Mouse (Mus musculus): ENCODE results near the gene Ino80e. TPM values are rescaled to one million over a fixed set of nuclear protein-coding genes. Genes with fewer than 3 reads are reported as not detected.

Gene Ino80e
- polyA plus RNA-seq, 1 experiment from 2014 or later = 84.6 TPM

- peak overlapping the region; percentile 61 for H3K4me2 ChIP-seq (ENCODE audit: low read length)
- no peaks in the 10 kb centered on the region for H3K9me3 ChIP-seq (ENCODE audit: control insufficient read depth, low read length)
- 61% methylated on average over 6 of the region's 6 CpGs for WGBS
- H3K4me3 ChIP-seq (ENCODE audit: low read depth, low read length) = peak overlapping the region; percentile 59
- H3K27ac ChIP-seq (ENCODE audit: low read depth) = no peak overlapping the region
- no peaks in the 10 kb centered on the region for H3K27me3 ChIP-seq (replicated peaks; ENCODE audit: control insufficient read depth, insufficient read depth, low read length)
- peaks cover 61% of the 10 kb centered on the region for H3K36me3 ChIP-seq (ENCODE audit: control insufficient read depth, insufficient read depth, low read length)
- peak overlapping the region; percentile 53; the same call in 1 of the 2 replicates for H3K9ac ChIP-seq (ENCODE audit: low read length)
- no peak for ATAC-seq (replicated peaks; ENCODE audit: low FRiP score, low TSS enrichment, low read depth)
- H3K4me1 ChIP-seq (replicated peaks; ENCODE audit: control insufficient read depth, insufficient read depth, low read length) = peaks cover 22% of the 10 kb centered on the region
- DNase-seq (ENCODE audit: low spot score) = no peak
These were observed 1.6 kb upstream of the Ino80e start for GRCm38 (mm10) chr7:126863791-126864190.

- no peaks in the 10 kb centered on the region for H3K9me3 ChIP-seq (ENCODE audit: control insufficient read depth, low read length)
- H3K27me3 ChIP-seq (replicated peaks; ENCODE audit: control insufficient read depth, insufficient read depth, low read length) = no peaks in the 10 kb centered on the region
- under 1% methylated on average over 42 of the region's 42 CpGs for WGBS
- peak; percentile 97 for DNase-seq (ENCODE audit: low spot score)
- ATAC-seq (replicated peaks; ENCODE audit: low FRiP score, low TSS enrichment, low read depth) = peak; percentile 88
- peak within 1 kb of the TSS; percentile 61 for H3K4me2 ChIP-seq (ENCODE audit: low read length)
- H3K36me3 ChIP-seq (ENCODE audit: control insufficient read depth, insufficient read depth, low read length) = peaks cover 61% of the 10 kb centered on the region
- peak within 1 kb of the TSS; percentile 79 for H3K27ac ChIP-seq (ENCODE audit: low read depth)
- H3K4me1 ChIP-seq (replicated peaks; ENCODE audit: control insufficient read depth, insufficient read depth, low read length) = peaks cover 22% of the 10 kb centered on the region
- H3K4me3 ChIP-seq (ENCODE audit: low read depth, low read length) = peak within 1 kb of the TSS; percentile 59
- peak within 1 kb of the TSS; percentile 53 for H3K9ac ChIP-seq (ENCODE audit: low read length)
These were observed 597 bp downstream of the Ino80e start, which contains the start of gene Hirip3 for GRCm38 (mm10) chr7:126861429-126862130. Hirip3 (plus strand) TSS chr7:126861972.

- no peaks in the 10 kb centered on the region for H3K27me3 ChIP-seq (replicated peaks; ENCODE audit: control insufficient read depth, insufficient read depth, low read length)
- peak overlapping the region; percentile 53 for H3K9ac ChIP-seq (ENCODE audit: low read length)
- H3K4me1 ChIP-seq (replicated peaks; ENCODE audit: control insufficient read depth, insufficient read depth, low read length) = peaks cover 22% of the 10 kb centered on the region
- 65% methylated on average over 5 of the region's 5 CpGs for WGBS
- H3K4me3 ChIP-seq (ENCODE audit: low read depth, low read length) = peak overlapping the region; percentile 59
- ATAC-seq (replicated peaks; ENCODE audit: low FRiP score, low TSS enrichment, low read depth) (no peak), DNase-seq (ENCODE audit: low spot score) (no peak)
- peak overlapping the region; percentile 61 for H3K4me2 ChIP-seq (ENCODE audit: low read length)
- peaks cover 61% of the 10 kb centered on the region for H3K36me3 ChIP-seq (ENCODE audit: control insufficient read depth, insufficient read depth, low read length)
- H3K27ac ChIP-seq (ENCODE audit: low read depth) = no peak overlapping the region
- H3K9me3 ChIP-seq (ENCODE audit: control insufficient read depth, low read length) = no peaks in the 10 kb centered on the region
These were observed 1.2 kb downstream of the Ino80e start for GRCm38 (mm10) chr7:126860987-126861386.

- Histone ChIP-seq H3K27me3 (replicated peaks; ENCODE audit: control insufficient read depth, insufficient read depth, low read length) (no peaks in the 10 kb centered on the region), H3K27ac (ENCODE audit: low read depth) (no peak overlapping the region), H3K4me2 (ENCODE audit: low read length) (no peak overlapping the region), H3K4me1 (replicated peaks; ENCODE audit: control insufficient read depth, insufficient read depth, low read length) (peaks cover 5% of the 10 kb centered on the region; the same call in 1 of the 2 replicates), H3K4me3 (ENCODE audit: low read depth, low read length) (no peak overlapping the region), H3K36me3 (ENCODE audit: control insufficient read depth, insufficient read depth, low read length) (peaks cover 77% of the 10 kb centered on the region), H3K9ac (ENCODE audit: low read length) (no peak overlapping the region), H3K9me3 (ENCODE audit: control insufficient read depth, low read length) (no peaks in the 10 kb centered on the region)
- ATAC-seq (replicated peaks; ENCODE audit: low FRiP score, low TSS enrichment, low read depth) (no peak), DNase-seq (ENCODE audit: low spot score) (no peak)
- WGBS = 74% methylated on average over 9 of the region's 9 CpGs
These were observed 5.3 kb downstream of the Ino80e start for GRCm38 (mm10) chr7:126856741-126857420.

GRCm38 (mm10) chr7:126855641-126856040 is 6.5 kb downstream of the Ino80e start:
- no peak overlapping the region for H3K9ac ChIP-seq (ENCODE audit: low read length)
- ATAC-seq (replicated peaks; ENCODE audit: low FRiP score, low TSS enrichment, low read depth) (no peak), DNase-seq (ENCODE audit: low spot score) (no peak)
- no peaks in the 10 kb centered on the region for H3K27me3 ChIP-seq (replicated peaks; ENCODE audit: control insufficient read depth, insufficient read depth, low read length)
- H3K4me3 ChIP-seq (ENCODE audit: low read depth, low read length) = no peak overlapping the region
- H3K4me2 ChIP-seq (ENCODE audit: low read length) = no peak overlapping the region
- WGBS = 86% methylated on average over 3 of the region's 3 CpGs
- no peaks in the 10 kb centered on the region for H3K4me1 ChIP-seq (replicated peaks; ENCODE audit: control insufficient read depth, insufficient read depth, low read length)
- no peaks in the 10 kb centered on the region for H3K9me3 ChIP-seq (ENCODE audit: control insufficient read depth, low read length)
- H3K27ac ChIP-seq (ENCODE audit: low read depth) = no peak overlapping the region
- peaks cover 81% of the 10 kb centered on the region for H3K36me3 ChIP-seq (ENCODE audit: control insufficient read depth, insufficient read depth, low read length)

- peaks cover 70% of the 10 kb centered on the region for H3K36me3 ChIP-seq (ENCODE audit: control insufficient read depth, insufficient read depth, low read length)
- no peaks in the 10 kb centered on the region for H3K9me3 ChIP-seq (ENCODE audit: control insufficient read depth, low read length)
- no peak overlapping the region for H3K9ac ChIP-seq (ENCODE audit: low read length)
- no peak overlapping the region for H3K4me3 ChIP-seq (ENCODE audit: low read depth, low read length)
- no peak for DNase-seq (ENCODE audit: low spot score)
- WGBS = 88% methylated on average over 5 of the region's 5 CpGs
- no peak overlapping the region for H3K27ac ChIP-seq (ENCODE audit: low read depth)
- 0 out of 2 replicates have a peak, but pooled peaks cover 3% of the 10 kb centered on the region for H3K4me1 ChIP-seq (replicated peaks; ENCODE audit: control insufficient read depth, insufficient read depth, low read length)
- no peak overlapping the region for H3K4me2 ChIP-seq (ENCODE audit: low read length)
- no peak for ATAC-seq (replicated peaks; ENCODE audit: low FRiP score, low TSS enrichment, low read depth)
- peaks cover 14% of the 10 kb centered on the region for H3K27me3 ChIP-seq (replicated peaks; ENCODE audit: control insufficient read depth, insufficient read depth, low read length)
These were observed 8.7 kb downstream of the Ino80e start for GRCm38 (mm10) chr7:126853454-126853853.

GRCm38 (mm10) chr7:126851192-126851591 is 11.0 kb downstream of the Ino80e start:
- no peak overlapping the region for H3K27ac ChIP-seq (ENCODE audit: low read depth)
- H3K4me2 ChIP-seq (ENCODE audit: low read length) = no peak overlapping the region
- no peaks in the 10 kb centered on the region for H3K9me3 ChIP-seq (ENCODE audit: control insufficient read depth, low read length)
- H3K36me3 ChIP-seq (ENCODE audit: control insufficient read depth, insufficient read depth, low read length) = peaks cover 47% of the 10 kb centered on the region
- 54% methylated on average over 12 of the region's 12 CpGs for WGBS
- no peak for ATAC-seq (replicated peaks; ENCODE audit: low FRiP score, low TSS enrichment, low read depth)
- H3K27me3 ChIP-seq (replicated peaks; ENCODE audit: control insufficient read depth, insufficient read depth, low read length) = peaks cover 27% of the 10 kb centered on the region
- 0 out of 2 replicates have a peak, but pooled peaks cover 10% of the 10 kb centered on the region for H3K4me1 ChIP-seq (replicated peaks; ENCODE audit: control insufficient read depth, insufficient read depth, low read length)
- H3K9ac ChIP-seq (ENCODE audit: low read length) = no peak overlapping the region
- DNase-seq (ENCODE audit: low spot score) = no peak
- H3K4me3 ChIP-seq (ENCODE audit: low read depth, low read length) = no peak overlapping the region

GRCm38 (mm10) chr7:126850161-126850560 is 12.0 kb downstream of the Ino80e start:
- ATAC-seq (replicated peaks; ENCODE audit: low FRiP score, low TSS enrichment, low read depth) = no peak
- peaks cover 27% of the 10 kb centered on the region for H3K27me3 ChIP-seq (replicated peaks; ENCODE audit: control insufficient read depth, insufficient read depth, low read length)

More at GRCm38 (mm10) chr7:126850161-126850560, 12.0 kb downstream of the Ino80e start:
- DNase-seq (ENCODE audit: low spot score) = no peak
- Histone ChIP-seq H3K36me3 (ENCODE audit: control insufficient read depth, insufficient read depth, low read length) (peaks cover 37% of the 10 kb centered on the region), H3K27ac (ENCODE audit: low read depth) (no peak overlapping the region), H3K9ac (ENCODE audit: low read length) (no peak overlapping the region), H3K4me2 (ENCODE audit: low read length) (no peak overlapping the region), H3K4me3 (ENCODE audit: low read depth, low read length) (no peak overlapping the region), H3K9me3 (ENCODE audit: control insufficient read depth, low read length) (no peaks in the 10 kb centered on the region), H3K4me1 (replicated peaks; ENCODE audit: control insufficient read depth, insufficient read depth, low read length) (0 out of 2 replicates have a peak, but pooled peaks cover 10% of the 10 kb centered on the region)
- 76% methylated on average over 6 of the region's 6 CpGs for WGBS

Data from intestine, embryonic 14.5 days (tissue).